Mouse (Mus musculus) G1E (cell line): Measurements from ENCODE around the gene Gm42878. TPM values are rescaled to one million over a fixed set of nuclear protein-coding genes. Genes with fewer than 3 reads are reported as not detected.

Source experiments
- ATAC-seq: 2 replicates; pipeline ENCODE4 v1.8.0; 2016; ENCODE audit warnings: mild to moderate bottlenecking; ENCODE audit not compliant: insufficient number of reproducible peaks, poor library complexity, low FRiP score, severe bottlenecking; ENCODE audit errors: extremely low read depth
- DNase-seq: peaks from one replicate; pipeline ENCODE4 v3.0.0; 2012; ENCODE audit warnings: low spot score
- H3K27me3 ChIP-seq: 2 replicates; pipeline ENCODE4 v1.6.1; 2012; ENCODE audit warnings: mild to moderate bottlenecking, low read length, inconsistent platforms; ENCODE audit not compliant: insufficient read depth
- H3K36me3 ChIP-seq: replicated peaks from 2 replicates; pipeline ENCODE3; 2012; ENCODE audit warnings: mild to moderate bottlenecking, inconsistent platforms
- H3K4me1 ChIP-seq: 2 replicates; pipeline ENCODE4 v1.6.1; 2012; ENCODE audit warnings: low read depth, low read length, inconsistent platforms, mixed read lengths; ENCODE audit not compliant: insufficient read depth
- H3K4me3 ChIP-seq: 2 replicates; pipeline ENCODE4 v1.5.1; 2012; ENCODE audit warnings: low read depth, mild to moderate bottlenecking, inconsistent platforms, low read length, moderate library complexity, mixed read lengths
- H3K9me3 ChIP-seq: replicated peaks from 2 replicates; pipeline ENCODE4 v1.6.1; 2012; ENCODE audit warnings: inconsistent platforms
- CTCF ChIP-seq: IDR thresholded peaks from 2 replicates; pipeline ENCODE4 v1.5.1; 2012; ENCODE audit warnings: low read depth, low read length, inconsistent platforms, mixed read lengths
- GATA1 ChIP-seq: IDR thresholded peaks from 2 replicates; pipeline ENCODE4 v1.6.1; 2012; ENCODE audit warnings: borderline replicate concordance, low read length, inconsistent platforms, mixed read lengths
- GATA2 ChIP-seq: IDR thresholded peaks from 2 replicates; pipeline ENCODE4 v1.6.1; 2012; ENCODE audit warnings: low read depth, low read length, inconsistent platforms, borderline replicate concordance
- POLR2AphosphoS5 ChIP-seq: IDR thresholded peaks from 2 replicates; pipeline ENCODE4 v1.6.1; 2012; ENCODE audit warnings: low read depth, low read length, inconsistent platforms; ENCODE audit not compliant: insufficient replicate concordance
- TAL1 ChIP-seq: conservative IDR thresholded peaks from 2 replicates; pipeline ENCODE4 v1.6.1; 2012; ENCODE audit warnings: low read depth, low read length, inconsistent platforms, mixed read lengths
- polyA plus RNA-seq: library from polyadenylated mRNA; stranded (reverse); fragments of >175 nt; gene quantifications from 2 replicates; pipeline ENCODE4 v1.2.3, GENCODE M21; 2012
- total RNA-seq, 2 experiments: library from RNA; stranded (forward) in 1 of 2; stranded (reverse) in 1 of 2; fragments of 200-1000 nt in 1 of 2; fragments of >200 nt in 1 of 2; fragmentation: Nextera tagmentation in 1 of 2; gene quantifications; 2 replicates each; pipeline ENCODE4 v1.2.3; 2014 to 2017

Gene Gm42878
- total and polyA plus RNA-seq, 3 experiments = not detected

GRCm38 (mm10) chr5:121591417-121592063 is 46.3 kb upstream of the Gm42878 start:
- Histone ChIP-seq H3K4me3 (no peak overlapping the region), H3K9me3 (no peaks in the 10 kb centered on the region), H3K36me3 (no peaks in the 10 kb centered on the region), H3K27me3 (peaks cover 30% of the 10 kb centered on the region), H3K4me1 (peaks cover 40% of the 10 kb centered on the region)
- DNase-seq = no peak
- TF ChIP-seq POLR2AphosphoS5 (no peak), GATA1 (no peak), TAL1 (no peak), GATA2 (no peak), CTCF (no peak)
- ATAC-seq = no peak

GRCm38 (mm10) chr5:121589928-121590327 is 44.6 kb upstream of the Gm42878 start:
- Histone ChIP-seq H3K4me3 (no peak overlapping the region), H3K27me3 (peaks cover 22% of the 10 kb centered on the region), H3K9me3 (no peaks in the 10 kb centered on the region), H3K4me1 (peaks cover 37% of the 10 kb centered on the region), H3K36me3 (no peaks in the 10 kb centered on the region)
- TF ChIP-seq TAL1 = no peak
- TF ChIP-seq GATA2 = no peak
- DNase-seq (no peak), ATAC-seq (no peak)

- ATAC-seq (no peak), DNase-seq (no peak)
- TF ChIP-seq POLR2AphosphoS5 = no peak
- TF ChIP-seq GATA1 = no peak
- TF ChIP-seq TAL1 = no peak
- no peak for TF ChIP-seq GATA2
- no peak for TF ChIP-seq CTCF
- no peaks in the 10 kb centered on the region for H3K9me3 ChIP-seq
- H3K4me1 ChIP-seq = peaks cover 26% of the 10 kb centered on the region
- peaks cover 10% of the 10 kb centered on the region for H3K27me3 ChIP-seq
- H3K4me3 ChIP-seq = no peak overlapping the region
- H3K36me3 ChIP-seq = no peaks in the 10 kb centered on the region
Measured at GRCm38 (mm10) chr5:121586400-121587039, 41.2 kb upstream of the Gm42878 start.

GRCm38 (mm10) chr5:121585699-121586098 is 40.4 kb upstream of the Gm42878 start:
- no peaks in the 10 kb centered on the region for H3K9me3 ChIP-seq
- no peak for TF ChIP-seq TAL1
- no peak for TF ChIP-seq POLR2AphosphoS5
- TF ChIP-seq CTCF = no peak
- no peak for TF ChIP-seq GATA1
- TF ChIP-seq GATA2 = no peak
- ATAC-seq (no peak), DNase-seq (no peak)
- no peak overlapping the region for H3K4me3 ChIP-seq
- H3K27me3 ChIP-seq = peaks cover 5% of the 10 kb centered on the region
- peaks cover 26% of the 10 kb centered on the region for H3K4me1 ChIP-seq
- H3K36me3 ChIP-seq = no peaks in the 10 kb centered on the region

- DNase-seq = no peak
- Histone ChIP-seq H3K36me3 (no peaks in the 10 kb centered on the region), H3K27me3 (peaks cover 5% of the 10 kb centered on the region), H3K4me3 (no peak overlapping the region), H3K9me3 (no peaks in the 10 kb centered on the region), H3K4me1 (peaks cover 26% of the 10 kb centered on the region)
- no peak for ATAC-seq
- TF ChIP-seq CTCF (no peak), POLR2AphosphoS5 (no peak), GATA1 (no peak), TAL1 (no peak), GATA2 (no peak)
Measured at GRCm38 (mm10) chr5:121585005-121585404, 39.7 kb upstream of the Gm42878 start.

GRCm38 (mm10) chr5:121583765-121584501 is 38.7 kb upstream of the Gm42878 start:
- no peak for TF ChIP-seq POLR2AphosphoS5
- no peak for TF ChIP-seq GATA2
- no peak for TF ChIP-seq CTCF
- no peak for TF ChIP-seq TAL1
- no peak for TF ChIP-seq GATA1
- H3K9me3 ChIP-seq = no peaks in the 10 kb centered on the region
- H3K4me1 ChIP-seq = peaks cover 26% of the 10 kb centered on the region
- peaks cover 8% of the 10 kb centered on the region; the same call in 1 of the 2 replicates for H3K27me3 ChIP-seq
- DNase-seq (peak; percentile 73), ATAC-seq (peak; percentile 74)
- H3K36me3 ChIP-seq = peaks cover 9% of the 10 kb centered on the region
- peak overlapping the region; percentile 33; the same call in 1 of the 2 replicates for H3K4me3 ChIP-seq
